In the genomic region with DNA sequence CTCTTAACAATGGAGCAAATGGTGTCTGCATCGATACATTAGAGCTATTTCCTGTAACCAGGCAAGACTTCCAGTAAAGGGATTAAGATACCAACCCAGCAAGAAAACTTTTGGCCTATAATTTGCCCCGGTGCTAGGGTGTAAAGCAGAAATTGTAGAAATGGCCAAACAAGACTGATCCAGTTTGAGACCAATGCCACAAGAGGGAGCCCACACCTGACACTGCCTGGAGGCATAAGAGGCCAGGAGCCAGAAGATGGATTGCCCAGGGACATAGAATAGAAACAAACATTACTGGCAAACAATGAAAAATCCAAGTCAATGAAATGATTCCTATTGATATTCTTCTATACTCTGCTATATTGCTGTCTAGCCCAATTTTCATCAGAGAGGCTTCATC, we compare ENCODE assay signal across 18 mouse cellular contexts. TPM values are rescaled to one million over a fixed set of nuclear protein-coding genes. Genes with fewer than 3 reads are reported as not detected.
"Had no signal": no experiment of that assay in that cellular context is flagged by ENCODE, and none has a peak within 500 bp of the region (broad histone marks: within the 10 kb centered on the region; RNA-seq: fewer than 3 reads in every experiment).

No protein-coding gene starts in this region.

- ATAC-seq: liver, postnatal 0 days; lung, postnatal 0 days; midbrain, embryonic 15.5 days had no signal

- DNase-seq: kidney, adult 8-10 months; kidney, postnatal 10 days; kidney, postnatal 36 days; left cerebral cortex, postnatal 4 days; liver, postnatal 0 days; lung, embryonic 14.5 days; lung, postnatal 36 days; retina, postnatal 1 day; right cerebral cortex, postnatal 25 days; thymus, adult 2 months; thymus, postnatal 14 days; thymus, postnatal 4 days had no signal

RNA-seq across cellular contexts. Expression of gene Olfr218, which starts 1.2 kb away (rescaled TPM):
- total RNA-seq: layer of hippocampus, postnatal 14 days; left cerebral cortex, adult 8-10 months; left cerebral cortex, postnatal 14 days; left cerebral cortex, postnatal 4 days; neutrophil, adult 5-6 weeks had no signal

RNA-seq across cellular contexts. Expression of gene Olfr1406, which starts 5.9 kb away (rescaled TPM):
- total RNA-seq: layer of hippocampus, postnatal 14 days; left cerebral cortex, adult 8-10 months; left cerebral cortex, postnatal 14 days; left cerebral cortex, postnatal 4 days; neutrophil, adult 5-6 weeks had no signal

RNA-seq across cellular contexts. Expression of gene Olfr1404, which starts 15.8 kb away (rescaled TPM):
- total RNA-seq: layer of hippocampus, postnatal 14 days; left cerebral cortex, adult 8-10 months; left cerebral cortex, postnatal 14 days; left cerebral cortex, postnatal 4 days; neutrophil, adult 5-6 weeks had no signal

RNA-seq across cellular contexts. Expression of gene Fcer1a, which starts 30.7 kb away (rescaled TPM):
- total RNA-seq: layer of hippocampus, postnatal 14 days; left cerebral cortex, adult 8-10 months; left cerebral cortex, postnatal 14 days; left cerebral cortex, postnatal 4 days; neutrophil, adult 5-6 weeks had no signal

RNA-seq across cellular contexts. Expression of gene Olfr1408, which starts 59.2 kb away (rescaled TPM):
- total RNA-seq: layer of hippocampus, postnatal 14 days; left cerebral cortex, adult 8-10 months; left cerebral cortex, postnatal 14 days; left cerebral cortex, postnatal 4 days; neutrophil, adult 5-6 weeks had no signal
